Mouse (Mus musculus) bone marrow, adult 2 months (tissue): ENCODE results near the gene Espn.

Source experiments
- CTCF ChIP-seq: fragments of 200-500 bp; IDR thresholded peaks from 2 replicates; pipeline ENCODE4 v1.5.1; 2011; ENCODE audit warnings: low read length, control low read depth; ENCODE audit not compliant: control insufficient read depth, insufficient read depth
- POLR2A ChIP-seq: fragments of 200-500 bp; IDR thresholded peaks from 2 replicates; pipeline ENCODE4 v1.6.1; 2011; ENCODE audit warnings: low read depth, mild to moderate bottlenecking, control low read depth, low read length, borderline replicate concordance; ENCODE audit not compliant: control insufficient read depth

- TF ChIP-seq CTCF (no peak), POLR2A (no peak)
Observed at GRCm38 (mm10) chr4:152129395-152129930, 22.7 kb downstream of the Espn start.
